Mouse (Mus musculus) megakaryocyte-erythroid progenitor cell, adult 5-6 weeks (primary cell): ENCODE measurements at regions not wholly inside any gene's neighbourhood (a gene's known extent, or its start where the extent isn't known, plus 50 kb on each side); places are given as distances from the start of the nearest gene placed in this dataset.

Source experiments
- ATAC-seq: replicated peaks from 2 replicates; pipeline ENCODE4 v1.8.0; 2016; ENCODE audit warnings: mild to moderate bottlenecking, inconsistent platforms; ENCODE audit not compliant: severe bottlenecking, poor library complexity, low FRiP score, low TSS enrichment

- ATAC-seq = no peak
Observed at GRCm38 (mm10) chr12:110020541-110021470, 258.1 kb upstream of the Dio3 start.

GRCm38 (mm10) chr12:110021690-110022089, 257.2 kb upstream of the Dio3 start:
- ATAC-seq = no peak

GRCm38 (mm10) chr12:110022631-110023030, 256.2 kb upstream of the Dio3 start:
- no peak for ATAC-seq

- ATAC-seq = no peak
Observed at GRCm38 (mm10) chr12:110023192-110024101, 255.4 kb upstream of the Dio3 start.

GRCm38 (mm10) chr12:110024295-110024694, 254.6 kb upstream of the Dio3 start:
- no peak for ATAC-seq

GRCm38 (mm10) chr12:110025171-110025570, 253.7 kb upstream of the Dio3 start:
- ATAC-seq = no peak

- ATAC-seq = no peak
Observed at GRCm38 (mm10) chr12:110026033-110026750, 252.7 kb upstream of the Dio3 start.

GRCm38 (mm10) chr12:110027345-110027744, 251.5 kb upstream of the Dio3 start:
- no peak for ATAC-seq

GRCm38 (mm10) chr12:110027976-110028375, 250.9 kb upstream of the Dio3 start:
- no peak for ATAC-seq

- ATAC-seq = no peak
Observed at GRCm38 (mm10) chr12:110028646-110029045, 250.2 kb upstream of the Dio3 start.

- no peak for ATAC-seq
Observed at GRCm38 (mm10) chr12:110031326-110031725, 247.5 kb upstream of the Dio3 start.

- ATAC-seq = no peak
Observed at GRCm38 (mm10) chr12:110035171-110035570, 243.7 kb upstream of the Dio3 start.

GRCm38 (mm10) chr12:110040682-110041081, 238.2 kb upstream of the Dio3 start:
- no peak for ATAC-seq

- ATAC-seq = no peak
Observed at GRCm38 (mm10) chr12:110041782-110042181, 237.1 kb upstream of the Dio3 start.

GRCm38 (mm10) chr12:110044266-110044665, 234.6 kb upstream of the Dio3 start:
- ATAC-seq = no peak

GRCm38 (mm10) chr12:110044721-110045120, 234.1 kb upstream of the Dio3 start:
- ATAC-seq = no peak

GRCm38 (mm10) chr12:110045770-110046330, 233.0 kb upstream of the Dio3 start:
- no peak for ATAC-seq

- ATAC-seq = no peak
Observed at GRCm38 (mm10) chr12:110046613-110047012, 232.3 kb upstream of the Dio3 start.

- no peak for ATAC-seq
Observed at GRCm38 (mm10) chr12:110047466-110048250, 231.2 kb upstream of the Dio3 start.
